Mouse (Mus musculus): ENCODE data around the gene Gab2. TPM values are rescaled to one million over a fixed set of nuclear protein-coding genes. Genes with fewer than 3 reads are reported as not detected.
A peak's percentile ranks its signal among the peaks of the same experiment; 100 is the strongest.

Gene Gab2
- polyA plus RNA-seq, 1 experiment from 2014 or later = 1.5 TPM

DNA sequence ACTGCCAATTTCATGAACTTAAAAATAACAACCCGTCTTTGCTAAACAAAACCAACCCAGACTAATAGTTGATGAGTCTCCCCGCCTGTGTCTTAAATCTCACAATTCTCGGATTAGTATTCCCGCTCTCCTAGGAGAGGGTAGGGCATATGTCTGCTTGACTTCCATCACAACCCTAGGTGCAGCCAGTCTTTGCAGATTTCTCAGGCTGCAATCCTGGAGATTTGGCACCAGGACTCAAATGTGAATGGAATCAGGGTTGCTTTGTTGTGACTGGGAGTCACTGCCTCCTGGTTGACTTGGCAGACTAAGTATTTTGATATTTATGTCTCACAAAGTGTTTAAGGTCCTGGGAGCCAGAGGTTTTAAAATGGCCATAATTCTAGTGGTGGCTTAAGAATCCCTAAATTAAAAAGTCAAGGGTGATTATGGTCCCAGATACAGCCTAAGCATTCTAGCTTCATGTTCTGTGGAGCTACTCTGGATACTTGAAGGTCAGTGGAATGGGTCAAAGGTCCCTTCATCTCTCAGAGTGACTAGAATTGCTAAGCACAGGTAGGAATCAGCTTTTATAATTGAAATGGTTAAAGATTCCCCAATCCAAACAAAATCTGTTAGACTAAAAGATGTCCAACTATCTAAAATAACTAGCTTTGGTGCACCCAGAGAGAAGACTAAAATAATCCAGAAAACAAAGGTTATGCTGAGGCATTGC is 1.6 kb upstream of the Gab2 start:
- H3K4me3 ChIP-seq (ENCODE audit: low read depth, low read length) = no peak overlapping the region
- H3K9ac ChIP-seq (replicated peaks) = no peak overlapping the region
- H3K9me3 ChIP-seq (ENCODE audit: low read length) = no peaks in the 10 kb centered on the region
- peaks cover 12% of the 10 kb centered on the region for H3K4me1 ChIP-seq (ENCODE audit: insufficient read depth)
- no peak for ATAC-seq
- 73% methylated on average over 4 of the region's 4 CpGs for WGBS (ENCODE audit: insufficient replicate concordance)
- no peaks in the 10 kb centered on the region for H3K27me3 ChIP-seq (ENCODE audit: insufficient read depth, low read length)
- no peak overlapping the region for H3K4me2 ChIP-seq (ENCODE audit: low read depth, low read length)
- H3K36me3 ChIP-seq (replicated peaks; ENCODE audit: insufficient read depth, low read length) = no peaks in the 10 kb centered on the region
- TF ChIP-seq EP300 (IDR thresholded peaks at IDR 0.05; ENCODE audit: low read depth) (no peak), CTCF (IDR thresholded peaks at IDR 0.05; ENCODE audit: low read depth) (no peak)
- peak overlapping the region; percentile 16; the same call in 1 of the 2 replicates for H3K27ac ChIP-seq (ENCODE audit: low read depth)
- DNase-seq = no peak

DNA sequence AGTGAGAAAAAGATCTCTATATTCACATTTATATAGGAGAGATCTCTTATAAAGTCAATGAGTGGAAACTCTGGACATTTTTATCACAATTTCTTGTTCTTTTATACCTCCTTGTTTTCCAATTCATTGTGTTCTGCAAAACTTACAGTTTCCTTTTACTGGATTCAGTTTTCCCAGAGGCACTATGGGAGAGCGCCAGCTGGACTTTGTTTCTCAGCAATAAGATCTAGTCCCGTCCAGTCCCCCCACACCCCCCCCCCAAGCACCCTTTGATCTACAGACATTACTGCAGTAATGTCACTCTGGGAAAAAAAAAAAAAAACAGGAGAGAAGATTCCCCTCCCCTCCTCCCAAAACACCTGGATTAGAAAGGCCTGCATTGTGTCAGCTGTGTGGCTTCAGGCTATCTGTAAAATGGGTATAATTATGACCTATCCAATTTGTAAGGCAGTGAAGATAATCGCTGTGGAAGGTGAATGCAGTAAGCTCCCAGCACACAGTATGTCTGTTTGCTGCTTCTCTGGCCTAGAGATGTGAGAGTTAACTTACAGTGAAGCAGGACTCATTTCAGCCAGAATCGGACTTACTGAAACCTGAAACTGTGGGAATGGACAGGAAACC is 655 bp upstream of the Gab2 start:
- 50% methylated on average over 4 of the region's 4 CpGs for WGBS (ENCODE audit: insufficient replicate concordance)
- H3K9me3 ChIP-seq (ENCODE audit: low read length) = no peaks in the 10 kb centered on the region
- no peaks in the 10 kb centered on the region for H3K27me3 ChIP-seq (ENCODE audit: insufficient read depth, low read length)
- peak overlapping the region; percentile 97 for H3K4me2 ChIP-seq (ENCODE audit: low read depth, low read length)
- ATAC-seq (no peak), DNase-seq (no peak)
- H3K36me3 ChIP-seq (replicated peaks; ENCODE audit: insufficient read depth, low read length) = no peaks in the 10 kb centered on the region
- peak overlapping the region; percentile 90 for H3K4me3 ChIP-seq (ENCODE audit: low read depth, low read length)
- TF ChIP-seq EP300 (IDR thresholded peaks at IDR 0.05; ENCODE audit: low read depth) = no peak
- TF ChIP-seq CTCF (IDR thresholded peaks at IDR 0.05; ENCODE audit: low read depth) = no peak
- H3K27ac ChIP-seq (ENCODE audit: low read depth) = peak overlapping the region; percentile 94
- H3K4me1 ChIP-seq (ENCODE audit: insufficient read depth) = peaks cover 12% of the 10 kb centered on the region
- peak overlapping the region; percentile 93 for H3K9ac ChIP-seq (replicated peaks)

DNA sequence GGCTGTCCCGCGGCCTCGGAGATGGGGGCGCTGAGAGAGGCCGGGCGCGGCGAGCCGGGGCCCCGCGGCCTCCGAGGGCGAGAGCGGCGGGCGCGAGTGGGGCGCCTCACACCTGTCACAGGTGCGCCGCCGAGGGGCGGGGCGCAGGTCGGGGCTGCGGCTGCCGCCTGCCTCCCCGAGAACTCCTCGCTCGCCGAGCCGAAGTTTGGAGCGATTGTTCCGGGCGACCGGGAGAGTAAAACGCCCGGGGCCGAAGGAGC is 503 bp downstream of the Gab2 start:
- no peak for DNase-seq
- no peak for ATAC-seq
- Histone ChIP-seq H3K27ac (ENCODE audit: low read depth) (peak overlapping the region; percentile 94), H3K4me3 (ENCODE audit: low read depth, low read length) (peak overlapping the region; percentile 90), H3K36me3 (replicated peaks; ENCODE audit: insufficient read depth, low read length) (no peaks in the 10 kb centered on the region), H3K27me3 (ENCODE audit: insufficient read depth, low read length) (no peaks in the 10 kb centered on the region), H3K9me3 (ENCODE audit: low read length) (no peaks in the 10 kb centered on the region), H3K4me2 (ENCODE audit: low read depth, low read length) (peak overlapping the region; percentile 97), H3K9ac (replicated peaks) (peak overlapping the region; percentile 93), H3K4me1 (ENCODE audit: insufficient read depth) (peaks cover 12% of the 10 kb centered on the region)
- TF ChIP-seq EP300 (IDR thresholded peaks at IDR 0.05; ENCODE audit: low read depth) (no peak), CTCF (IDR thresholded peaks at IDR 0.05; ENCODE audit: low read depth) (no peak)
- 1% methylated on average over 33 of the region's 38 CpGs for WGBS (ENCODE audit: insufficient replicate concordance)

DNA sequence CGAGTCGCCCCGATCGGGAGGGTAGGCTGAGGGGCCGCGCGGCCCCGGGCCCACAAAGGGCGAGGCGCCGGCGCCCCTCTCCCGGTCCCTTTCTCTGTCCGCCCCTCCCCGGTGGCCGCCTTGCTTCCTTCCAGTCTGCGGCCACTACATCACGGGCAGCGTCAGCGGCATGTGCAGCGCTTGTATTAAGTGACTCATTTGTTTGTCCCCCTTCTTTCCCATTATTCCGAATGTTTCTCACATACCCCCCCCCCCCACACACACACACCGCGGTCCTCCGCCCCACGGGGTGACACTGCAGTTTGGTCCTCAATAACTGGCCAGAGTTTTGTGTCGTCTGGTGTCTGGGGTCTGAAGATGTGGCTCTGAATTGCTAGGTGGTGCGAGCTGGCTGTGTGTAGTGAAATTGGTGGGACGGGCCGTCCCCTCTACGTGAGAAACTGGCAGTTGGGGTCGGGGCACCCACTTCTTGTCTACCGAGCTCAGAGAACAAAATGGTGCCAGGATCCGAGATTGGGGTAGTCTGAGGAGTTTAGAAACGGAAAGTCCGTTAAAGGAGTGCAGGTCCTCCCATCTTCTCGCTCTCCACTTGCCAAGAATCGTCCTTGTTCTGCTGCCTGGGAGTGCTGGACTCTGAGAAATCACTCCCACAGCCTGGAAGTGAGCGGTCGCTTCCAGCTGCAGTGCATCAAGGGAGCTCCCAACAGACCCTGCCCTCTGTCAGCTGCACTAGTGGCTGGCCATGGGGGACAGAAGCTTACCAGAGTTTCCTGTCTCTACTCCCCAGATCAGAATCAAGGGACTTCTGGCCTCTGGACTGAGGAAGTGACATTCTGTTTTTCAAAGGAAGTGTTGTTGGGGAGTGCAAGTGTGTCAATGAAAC is 1.1 kb downstream of the Gab2 start:
- peak overlapping the region; percentile 90 for H3K4me3 ChIP-seq (ENCODE audit: low read depth, low read length)
- DNase-seq = peak; percentile 59
- TF ChIP-seq CTCF (IDR thresholded peaks at IDR 0.05; ENCODE audit: low read depth) (no peak), EP300 (IDR thresholded peaks at IDR 0.05; ENCODE audit: low read depth) (peak; percentile 27; the same call in 1 of the 2 replicates)
- no peaks in the 10 kb centered on the region for H3K27me3 ChIP-seq (ENCODE audit: insufficient read depth, low read length)
- peak overlapping the region; percentile 94 for H3K27ac ChIP-seq (ENCODE audit: low read depth)
- 1% methylated on average over 38 of the region's 40 CpGs for WGBS (ENCODE audit: insufficient replicate concordance)
- H3K9me3 ChIP-seq (ENCODE audit: low read length) = no peaks in the 10 kb centered on the region
- peak overlapping the region; percentile 97 for H3K4me2 ChIP-seq (ENCODE audit: low read depth, low read length)
- peaks cover 12% of the 10 kb centered on the region for H3K4me1 ChIP-seq (ENCODE audit: insufficient read depth)
- H3K36me3 ChIP-seq (replicated peaks; ENCODE audit: insufficient read depth, low read length) = no peaks in the 10 kb centered on the region
- peak; percentile 24 for ATAC-seq
- peak overlapping the region; percentile 93 for H3K9ac ChIP-seq (replicated peaks)

DNA sequence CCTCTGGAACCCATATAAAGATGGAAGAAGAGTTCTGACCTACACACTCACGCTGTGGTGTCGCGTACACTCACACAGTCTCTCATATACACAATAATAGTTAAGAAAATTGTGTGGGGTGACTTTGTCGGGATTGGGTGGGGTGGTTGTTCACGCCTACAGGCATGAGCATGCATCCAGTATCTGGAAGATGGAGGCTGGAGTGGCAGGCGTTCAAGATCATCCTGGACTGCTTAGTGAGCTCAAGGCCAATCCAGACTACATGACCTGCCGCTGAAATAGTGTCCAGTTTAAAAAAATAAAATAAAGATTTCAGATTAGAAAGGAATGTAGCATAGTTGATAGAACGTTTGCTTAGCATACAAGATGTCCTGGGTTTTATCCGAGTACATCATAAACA is 2.2 kb downstream of the Gab2 start:
- ATAC-seq = no peak
- H3K36me3 ChIP-seq (replicated peaks; ENCODE audit: insufficient read depth, low read length) = no peaks in the 10 kb centered on the region
- peak overlapping the region; percentile 94 for H3K27ac ChIP-seq (ENCODE audit: low read depth)
- H3K27me3 ChIP-seq (ENCODE audit: insufficient read depth, low read length) = no peaks in the 10 kb centered on the region
- no peak for DNase-seq
- peak overlapping the region; percentile 97; the same call in 1 of the 2 replicates for H3K4me2 ChIP-seq (ENCODE audit: low read depth, low read length)
- H3K9ac ChIP-seq (replicated peaks) = no peak overlapping the region
- H3K9me3 ChIP-seq (ENCODE audit: low read length) = no peaks in the 10 kb centered on the region
- TF ChIP-seq CTCF (IDR thresholded peaks at IDR 0.05; ENCODE audit: low read depth) = no peak
- TF ChIP-seq EP300 (IDR thresholded peaks at IDR 0.05; ENCODE audit: low read depth) = no peak
- H3K4me3 ChIP-seq (ENCODE audit: low read depth, low read length) = 0 out of 2 replicates have a peak overlapping the region, but pooled peaks have one; percentile 90
- peaks cover 12% of the 10 kb centered on the region for H3K4me1 ChIP-seq (ENCODE audit: insufficient read depth)
- 80% methylated on average over 9 of the region's 9 CpGs for WGBS (ENCODE audit: insufficient replicate concordance)

DNA sequence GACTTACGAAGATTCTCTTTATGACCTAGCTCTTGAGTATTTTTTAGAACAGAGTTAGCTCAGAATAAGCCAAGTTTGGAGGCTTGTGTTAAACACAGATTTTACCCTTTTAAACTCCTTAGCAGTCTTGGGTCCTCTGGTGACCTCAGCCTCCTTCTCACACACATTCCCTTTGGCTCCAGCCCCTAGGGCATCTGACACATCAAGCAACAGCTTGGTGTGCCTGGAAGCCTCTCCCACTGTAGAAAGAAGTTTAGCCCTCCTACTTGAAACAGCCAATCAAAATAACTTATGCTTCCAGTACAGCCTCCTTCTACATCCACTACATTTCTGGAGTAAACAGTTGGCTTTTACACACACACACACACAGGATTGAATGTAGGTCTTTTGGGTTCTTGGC is 2.8 kb downstream of the Gab2 start:
- H3K36me3 ChIP-seq (replicated peaks; ENCODE audit: insufficient read depth, low read length) = no peaks in the 10 kb centered on the region
- no peak overlapping the region for H3K4me2 ChIP-seq (ENCODE audit: low read depth, low read length)
- no peak for TF ChIP-seq EP300 (IDR thresholded peaks at IDR 0.05; ENCODE audit: low read depth)
- TF ChIP-seq CTCF (IDR thresholded peaks at IDR 0.05; ENCODE audit: low read depth) = no peak
- ATAC-seq = no peak
- no peak overlapping the region for H3K4me3 ChIP-seq (ENCODE audit: low read depth, low read length)
- 88% methylated on average over 1 of the region's 1 CpGs for WGBS (ENCODE audit: insufficient replicate concordance)
- no peaks in the 10 kb centered on the region for H3K9me3 ChIP-seq (ENCODE audit: low read length)
- H3K27ac ChIP-seq (ENCODE audit: low read depth) = 0 out of 2 replicates have a peak overlapping the region, but pooled peaks have one; percentile 13
- no peaks in the 10 kb centered on the region for H3K27me3 ChIP-seq (ENCODE audit: insufficient read depth, low read length)
- H3K9ac ChIP-seq (replicated peaks) = no peak overlapping the region
- peaks cover 12% of the 10 kb centered on the region for H3K4me1 ChIP-seq (ENCODE audit: insufficient read depth)
- no peak for DNase-seq

All from liver, postnatal 0 days (tissue).